ENCODE assay signal across 15 mouse cellular contexts in genomic region chr19:56256235-56256634, GRCm38 (mm10). TPM values are rescaled to one million over a fixed set of nuclear protein-coding genes. Genes with fewer than 3 reads are reported as not detected.
"Had no signal": no experiment of that assay in that cellular context is flagged by ENCODE, and none has a peak within 500 bp of the region (broad histone marks: within the 10 kb centered on the region; RNA-seq: fewer than 3 reads in every experiment).

No protein-coding gene starts in this region.

- H3K4me2 ChIP-seq: neural tube, embryonic 12.5 days; neural tube, embryonic 13.5 days; neural tube, embryonic 15.5 days; stomach, embryonic 15.5 days had no signal

- H3K27ac ChIP-seq: neural tube, embryonic 12.5 days; neural tube, embryonic 13.5 days; neural tube, embryonic 15.5 days; stomach, embryonic 15.5 days; stomach, postnatal 0 days had no signal

- H3K4me3 ChIP-seq: neural tube, embryonic 12.5 days; neural tube, embryonic 13.5 days; neural tube, embryonic 15.5 days; stomach, embryonic 15.5 days had no signal

- H3K36me3 ChIP-seq: neural tube, embryonic 12.5 days; neural tube, embryonic 13.5 days; neural tube, embryonic 15.5 days; stomach, embryonic 15.5 days had no signal

- DNase-seq: right cerebral cortex, postnatal 14 days; right cerebral cortex, postnatal 25 days; right cerebral cortex, postnatal 4 days; spleen, adult 18-20 months; thymus, adult 18-20 months; thymus, postnatal 25 days; thymus, postnatal 36 days; thymus, postnatal 4 days had no signal

- H3K9ac ChIP-seq: neural tube, embryonic 12.5 days; neural tube, embryonic 13.5 days; neural tube, embryonic 15.5 days; stomach, embryonic 15.5 days had no signal

- H3K27me3 ChIP-seq: neural tube, embryonic 12.5 days; neural tube, embryonic 13.5 days; neural tube, embryonic 15.5 days; stomach, embryonic 15.5 days had no signal

- H3K9me3 ChIP-seq: neural tube, embryonic 12.5 days; neural tube, embryonic 13.5 days; neural tube, embryonic 15.5 days; stomach, embryonic 15.5 days had no signal

RNA-seq across cellular contexts. Expression of gene Habp2, which starts 30.7 kb away (rescaled TPM):
- total RNA-seq: neutrophil, adult 5-6 weeks had no signal
- polyA plus RNA-seq: neural tube, embryonic 12.5 days; testis, adult 2 months had no signal
